Mouse (Mus musculus): ENCODE measurements at regions not wholly inside any gene's neighbourhood (a gene's known extent, or its start where the extent isn't known, plus 50 kb on each side); places are given as distances from the start of the nearest gene placed in this dataset.

DNA sequence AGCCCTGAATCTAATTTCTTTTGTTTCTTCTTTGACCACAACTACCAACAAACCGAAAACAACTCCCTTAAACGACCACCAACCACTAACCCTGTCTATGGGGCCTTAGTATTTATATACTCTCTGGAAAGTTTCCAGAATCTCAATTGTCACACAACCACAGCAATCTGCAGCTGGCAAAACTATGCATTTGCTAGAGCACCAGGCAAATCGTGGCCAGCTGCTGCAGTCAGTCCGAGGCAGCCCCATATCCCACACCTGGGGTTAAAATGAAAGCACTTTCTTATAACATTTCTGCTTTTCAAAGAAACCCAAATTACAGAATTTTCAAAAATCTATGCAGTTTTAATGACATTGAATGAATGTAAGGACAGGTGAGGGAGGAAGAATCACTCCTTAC lies 63.8 kb upstream of the Thpo start:
- no peak for DNase-seq (ENCODE audit: low spot score)

DNA sequence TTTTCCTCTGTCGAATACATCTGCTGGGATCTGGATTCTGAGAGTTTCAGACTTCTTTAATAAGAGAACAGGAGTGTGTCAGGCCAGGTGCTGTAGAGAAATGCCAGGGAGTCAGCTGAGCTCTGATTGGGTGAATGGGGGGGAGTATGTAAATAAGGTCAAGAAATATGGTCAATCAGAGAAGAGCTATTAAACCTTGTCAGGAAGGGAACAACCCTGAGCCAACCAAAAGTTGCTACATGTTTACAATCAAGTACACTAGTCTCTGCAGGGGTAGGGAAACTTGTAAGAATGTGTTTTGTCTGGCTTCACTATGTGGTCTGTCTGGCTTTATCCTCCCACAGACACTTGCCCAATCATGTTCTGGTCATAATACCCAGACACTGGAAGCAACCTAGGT lies 60.4 kb upstream of the Thpo start:
- no peak for DNase-seq (ENCODE audit: low spot score)

All from urinary bladder, postnatal 14 days (tissue).